Mouse (Mus musculus): Measurements from ENCODE around the gene Ccr1l1. TPM values are rescaled to one million over a fixed set of nuclear protein-coding genes. Genes with fewer than 3 reads are reported as not detected.

Gene Ccr1l1
- polyA plus RNA-seq, 1 experiment from 2014 or later, result not detected

DNA sequence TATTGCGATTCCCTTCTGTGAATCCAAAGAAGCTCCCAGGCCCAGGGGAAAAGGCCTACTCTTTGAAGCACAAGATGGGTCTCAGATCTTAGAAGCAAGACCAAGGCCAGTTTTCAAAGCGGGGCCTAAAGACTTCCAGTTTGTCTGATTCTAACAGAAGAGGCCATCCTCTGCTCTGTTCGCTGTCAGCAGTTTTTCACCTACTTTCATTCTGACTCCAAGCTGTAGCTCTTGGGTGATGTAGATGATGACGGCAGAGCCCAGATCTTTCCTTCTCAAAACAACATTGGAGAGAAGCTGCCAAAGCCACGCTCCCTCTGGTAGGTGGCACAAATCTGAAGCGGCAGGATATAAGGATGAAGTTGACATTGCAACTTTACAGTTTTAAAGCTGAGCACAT lies 42.9 kb downstream of the Ccr1l1 start:
- H3K36me3 ChIP-seq, result no peaks in the 10 kb centered on the region
- H3K9ac ChIP-seq, result no peak overlapping the region
- no peaks in the 10 kb centered on the region for H3K4me1 ChIP-seq
- H3K4me2 ChIP-seq (replicated peaks), result no peak overlapping the region
- no peaks in the 10 kb centered on the region for H3K9me3 ChIP-seq (replicated peaks)
- H3K27me3 ChIP-seq, result no peaks in the 10 kb centered on the region
- no peak overlapping the region for H3K4me3 ChIP-seq (replicated peaks)
- 90% methylated on average over 6 of the region's 6 CpGs for WGBS
- ATAC-seq (ENCODE audit: insufficient number of reproducible peaks, low FRiP score, low TSS enrichment, low read depth), result no peak
- H3K27ac ChIP-seq (replicated peaks), result no peak overlapping the region

GRCm38 (mm10) chr9:123933716-123934445 lies 44.3 kb downstream of the Ccr1l1 start:
- Histone ChIP-seq H3K4me2 (replicated peaks) (no peak overlapping the region), H3K4me1 (no peaks in the 10 kb centered on the region), H3K27me3 (no peaks in the 10 kb centered on the region), H3K9me3 (replicated peaks) (no peaks in the 10 kb centered on the region), H3K4me3 (replicated peaks) (no peak overlapping the region), H3K36me3 (no peaks in the 10 kb centered on the region), H3K27ac (replicated peaks) (no peak overlapping the region), H3K9ac (no peak overlapping the region)
- 89% methylated on average over 5 of the region's 5 CpGs for WGBS
- no peak for ATAC-seq (ENCODE audit: insufficient number of reproducible peaks, low FRiP score, low TSS enrichment, low read depth)

DNA sequence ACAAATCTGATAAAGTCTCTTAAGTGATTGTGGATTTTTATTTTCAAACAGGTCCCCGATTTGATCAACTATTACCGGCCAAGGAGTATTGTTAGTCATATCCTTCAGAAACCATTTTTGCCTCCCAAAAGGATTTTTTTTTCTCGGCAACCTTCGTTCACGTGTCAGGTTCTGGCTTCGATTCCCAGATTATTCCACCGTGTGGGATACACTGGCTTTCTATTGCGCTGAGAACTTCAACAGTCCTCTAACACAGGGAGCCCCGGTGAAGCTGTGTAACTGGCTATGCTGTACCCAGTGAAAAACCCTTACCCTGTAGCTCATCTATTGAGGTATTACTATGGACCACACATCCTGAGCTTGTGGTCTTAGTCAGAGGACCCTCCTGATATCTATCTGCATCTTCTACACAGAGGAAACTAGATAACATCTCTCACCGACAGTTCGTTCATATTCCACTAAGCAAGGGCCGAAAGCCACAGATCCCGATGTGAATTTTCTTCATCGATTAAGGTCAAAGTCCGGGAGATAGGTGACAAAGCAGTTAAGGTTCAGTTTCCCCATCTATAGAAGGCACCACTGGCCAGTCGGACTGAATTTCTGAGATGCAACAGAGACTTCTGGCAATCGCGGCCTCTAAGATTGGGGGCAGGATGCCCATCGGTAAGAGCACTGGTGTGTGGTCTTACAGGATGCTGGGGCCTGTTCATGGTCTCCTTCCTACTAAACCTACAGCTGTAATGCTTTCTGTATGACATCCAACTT lies 45.1 kb downstream of the Ccr1l1 start:
- WGBS, result 87% methylated on average over 19 of the region's 19 CpGs
- no peak overlapping the region for H3K9ac ChIP-seq
- ATAC-seq (ENCODE audit: insufficient number of reproducible peaks, low FRiP score, low TSS enrichment, low read depth), result no peak

DNA sequence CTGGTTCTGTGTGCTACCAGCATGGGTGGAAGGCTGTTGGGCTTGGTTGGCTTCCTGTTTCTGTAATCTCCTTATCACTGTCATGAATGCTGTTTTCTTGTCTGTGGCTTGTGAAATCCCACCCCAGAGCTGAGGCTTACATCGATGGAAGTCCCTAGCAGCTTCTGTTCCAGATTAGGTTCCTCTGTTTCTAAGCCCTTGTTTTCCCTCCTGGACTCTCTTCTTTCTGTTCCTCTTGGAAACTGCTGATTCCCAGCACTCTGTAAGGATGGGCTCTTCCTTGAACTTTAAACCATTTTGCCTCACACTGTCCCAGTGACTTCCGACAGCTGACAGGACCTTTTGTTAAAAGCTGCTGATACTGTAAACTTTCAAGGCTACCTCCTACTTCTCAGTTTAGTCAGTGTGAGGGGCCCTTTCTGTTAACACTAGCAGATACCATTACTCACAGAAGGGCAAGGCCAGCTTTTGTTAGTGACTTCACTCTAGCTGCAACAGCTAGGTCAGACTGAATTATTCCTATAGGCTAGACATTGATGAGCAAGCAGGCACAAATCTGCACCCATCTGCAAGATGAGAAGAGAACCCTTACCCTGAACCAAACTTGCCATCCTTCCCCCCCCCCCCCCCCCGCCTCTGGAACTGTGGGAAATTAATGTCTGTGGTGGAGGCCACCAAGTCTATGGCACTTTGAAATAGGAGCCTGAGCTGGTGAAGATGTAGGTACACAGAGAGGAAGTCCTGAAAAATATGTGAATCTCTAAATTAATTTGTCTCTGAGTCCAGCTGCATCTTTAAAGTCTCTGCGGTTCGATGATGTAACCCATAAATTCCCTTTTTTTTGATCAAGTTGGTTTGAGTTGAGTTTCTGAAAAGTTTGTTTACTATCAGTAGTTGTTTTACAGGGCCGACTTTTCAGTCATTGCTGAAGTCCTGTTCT lies 46.2 kb downstream of the Ccr1l1 start:
- Histone ChIP-seq H3K27ac (replicated peaks) (no peak overlapping the region), H3K9ac (no peak overlapping the region), H3K4me2 (replicated peaks) (no peak overlapping the region), H3K36me3 (no peaks in the 10 kb centered on the region), H3K4me1 (peaks cover 8% of the 10 kb centered on the region), H3K4me3 (replicated peaks) (no peak overlapping the region), H3K27me3 (no peaks in the 10 kb centered on the region), H3K9me3 (replicated peaks) (no peaks in the 10 kb centered on the region)
- 56% methylated on average over 6 of the region's 6 CpGs for WGBS
- no peak for ATAC-seq (ENCODE audit: insufficient number of reproducible peaks, low FRiP score, low TSS enrichment, low read depth)

More for the DNA sequence above, 45.1 kb downstream of the Ccr1l1 start:
- H3K4me1 ChIP-seq, result peaks cover under 1% of the 10 kb centered on the region; the same call in 1 of the 2 replicates
- H3K4me2 ChIP-seq (replicated peaks), result no peak overlapping the region
- no peaks in the 10 kb centered on the region for H3K9me3 ChIP-seq (replicated peaks)
- H3K36me3 ChIP-seq, result no peaks in the 10 kb centered on the region
- no peak overlapping the region for H3K4me3 ChIP-seq (replicated peaks)
- no peaks in the 10 kb centered on the region for H3K27me3 ChIP-seq
- H3K27ac ChIP-seq (replicated peaks), result no peak overlapping the region

GRCm38 (mm10) chr9:123930926-123931325 lies 47.3 kb downstream of the Ccr1l1 start:
- H3K4me2 ChIP-seq (replicated peaks), result no peak overlapping the region
- 83% methylated on average over 3 of the region's 3 CpGs for WGBS
- no peak overlapping the region for H3K9ac ChIP-seq

GRCm38 (mm10) chr9:123930476-123930875 lies 47.7 kb downstream of the Ccr1l1 start:
- Histone ChIP-seq H3K4me2 (replicated peaks) (no peak overlapping the region), H3K4me1 (peaks cover 12% of the 10 kb centered on the region), H3K9me3 (replicated peaks) (no peaks in the 10 kb centered on the region), H3K4me3 (replicated peaks) (no peak overlapping the region), H3K9ac (no peak overlapping the region), H3K27ac (replicated peaks) (no peak overlapping the region), H3K36me3 (no peaks in the 10 kb centered on the region), H3K27me3 (no peaks in the 10 kb centered on the region)
- no peak for ATAC-seq (ENCODE audit: insufficient number of reproducible peaks, low FRiP score, low TSS enrichment, low read depth)
- WGBS, result 72% methylated on average over 3 of the region's 3 CpGs

More at GRCm38 (mm10) chr9:123930926-123931325, 47.3 kb downstream of the Ccr1l1 start:
- no peak overlapping the region for H3K4me3 ChIP-seq (replicated peaks)
- no peak for ATAC-seq (ENCODE audit: insufficient number of reproducible peaks, low FRiP score, low TSS enrichment, low read depth)
- no peaks in the 10 kb centered on the region for H3K27me3 ChIP-seq
- no peaks in the 10 kb centered on the region for H3K9me3 ChIP-seq (replicated peaks)
- H3K27ac ChIP-seq (replicated peaks), result no peak overlapping the region
- H3K4me1 ChIP-seq, result peaks cover 8% of the 10 kb centered on the region
- no peaks in the 10 kb centered on the region for H3K36me3 ChIP-seq

GRCm38 (mm10) chr9:123929936-123930335 lies 48.3 kb downstream of the Ccr1l1 start:
- no peak overlapping the region for H3K4me2 ChIP-seq (replicated peaks)
- H3K36me3 ChIP-seq, result no peaks in the 10 kb centered on the region
- peaks cover 14% of the 10 kb centered on the region for H3K4me1 ChIP-seq
- H3K4me3 ChIP-seq (replicated peaks), result no peak overlapping the region
- H3K9ac ChIP-seq, result no peak overlapping the region
- H3K27ac ChIP-seq (replicated peaks), result no peak overlapping the region
- H3K27me3 ChIP-seq, result no peaks in the 10 kb centered on the region
- WGBS, result 71% methylated on average over 4 of the region's 4 CpGs
- no peak for ATAC-seq (ENCODE audit: insufficient number of reproducible peaks, low FRiP score, low TSS enrichment, low read depth)
- H3K9me3 ChIP-seq (replicated peaks), result no peaks in the 10 kb centered on the region

GRCm38 (mm10) chr9:123928759-123929246 lies 49.4 kb downstream of the Ccr1l1 start:
- 34% methylated on average over 8 of the region's 8 CpGs for WGBS
- H3K27ac ChIP-seq (replicated peaks), result no peak overlapping the region

DNA sequence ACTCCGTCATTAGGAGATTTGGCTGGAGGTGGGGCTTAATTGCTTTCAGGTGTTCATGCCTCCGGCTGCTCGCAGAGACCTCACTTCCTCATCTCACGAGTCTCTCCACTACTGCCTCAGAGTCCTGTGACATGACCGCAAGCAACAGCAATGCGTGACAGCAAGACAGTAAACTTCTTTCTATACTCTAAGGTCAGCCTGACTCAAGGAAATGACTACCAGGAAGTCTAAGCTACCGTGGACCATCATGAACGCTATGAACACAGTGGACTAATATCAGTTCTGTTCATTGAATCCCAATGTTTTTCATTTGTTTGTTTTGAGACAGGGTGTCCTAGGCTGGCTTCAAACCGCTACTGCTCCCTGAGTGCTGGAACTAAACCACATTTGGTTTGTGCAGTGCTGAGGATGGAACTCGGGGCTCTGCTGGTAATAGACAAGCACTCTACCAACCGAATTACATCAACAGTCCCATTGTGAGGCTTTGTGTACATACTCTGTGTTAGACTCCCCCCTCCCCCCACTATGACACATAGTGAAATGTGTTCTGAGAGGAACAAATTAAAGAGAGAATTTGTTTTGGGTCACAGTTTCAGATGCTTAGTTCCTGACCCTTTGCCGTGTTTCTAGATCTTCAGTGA lies 50.0 kb downstream of the Ccr1l1 start:
- Histone ChIP-seq H3K4me1 (peaks cover 19% of the 10 kb centered on the region), H3K27me3 (no peaks in the 10 kb centered on the region), H3K9ac (no peak overlapping the region), H3K4me2 (replicated peaks) (no peak overlapping the region), H3K9me3 (replicated peaks) (no peaks in the 10 kb centered on the region), H3K27ac (replicated peaks) (no peak overlapping the region), H3K36me3 (no peaks in the 10 kb centered on the region), H3K4me3 (replicated peaks) (no peak overlapping the region)
- ATAC-seq (ENCODE audit: insufficient number of reproducible peaks, low FRiP score, low TSS enrichment, low read depth), result no peak
- 36% methylated on average over 12 of the region's 12 CpGs for WGBS

More at GRCm38 (mm10) chr9:123928759-123929246, 49.4 kb downstream of the Ccr1l1 start:
- Histone ChIP-seq H3K4me2 (replicated peaks) (no peak overlapping the region), H3K9ac (no peak overlapping the region), H3K36me3 (no peaks in the 10 kb centered on the region), H3K27me3 (no peaks in the 10 kb centered on the region), H3K4me1 (peaks cover 14% of the 10 kb centered on the region), H3K9me3 (replicated peaks) (no peaks in the 10 kb centered on the region), H3K4me3 (replicated peaks) (no peak overlapping the region)
- ATAC-seq (ENCODE audit: insufficient number of reproducible peaks, low FRiP score, low TSS enrichment, low read depth), result no peak

DNA sequence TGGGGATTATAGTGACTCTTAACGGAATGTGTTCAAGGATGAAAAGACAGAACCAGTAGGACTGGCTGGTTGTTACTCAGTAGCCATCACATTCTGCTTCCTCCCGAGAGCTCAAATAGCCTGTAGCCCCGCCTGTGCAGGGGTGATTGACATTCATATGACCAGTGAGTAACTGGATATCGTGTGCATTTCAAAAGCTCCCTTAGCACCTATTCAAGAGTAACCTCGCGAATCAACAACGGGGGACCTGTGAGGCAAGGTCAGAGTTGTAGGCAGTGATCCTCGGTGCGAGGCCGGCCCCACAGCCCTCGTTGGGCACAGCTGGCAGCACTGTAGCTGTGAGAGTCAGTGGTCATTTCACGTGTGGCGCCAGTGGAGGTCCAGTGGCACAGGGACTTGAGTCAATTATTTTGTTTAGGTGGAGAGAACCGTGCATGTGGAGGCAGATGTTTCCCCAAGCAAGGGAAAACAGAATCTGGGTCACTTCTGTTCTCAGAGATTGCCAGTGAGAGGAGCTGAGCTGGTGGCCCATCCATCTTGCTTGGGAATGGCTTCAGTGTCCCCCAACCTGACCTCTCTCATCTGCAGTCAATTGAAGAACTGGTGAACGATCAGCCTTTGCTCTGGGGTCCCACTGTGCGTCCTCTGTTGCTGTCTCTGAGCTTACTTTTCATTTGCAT lies 50.8 kb downstream of the Ccr1l1 start:
- Histone ChIP-seq H3K27ac (replicated peaks) (no peak overlapping the region), H3K36me3 (no peaks in the 10 kb centered on the region), H3K27me3 (no peaks in the 10 kb centered on the region), H3K4me2 (replicated peaks) (no peak overlapping the region), H3K9ac (no peak overlapping the region), H3K4me1 (peaks cover 23% of the 10 kb centered on the region), H3K9me3 (replicated peaks) (no peaks in the 10 kb centered on the region), H3K4me3 (replicated peaks) (no peak overlapping the region)
- WGBS, result 34% methylated on average over 16 of the region's 16 CpGs
- no peak for ATAC-seq (ENCODE audit: insufficient number of reproducible peaks, low FRiP score, low TSS enrichment, low read depth)
